Mouse (Mus musculus) ovary, postnatal 10 days (tissue): ENCODE data around the gene Dcn.

Experiments used
- DNase-seq: peaks from one replicate; pipeline ENCODE4 v3.0.0; 2022; ENCODE audit warnings: low spot score

The Dcn gene

DNA sequence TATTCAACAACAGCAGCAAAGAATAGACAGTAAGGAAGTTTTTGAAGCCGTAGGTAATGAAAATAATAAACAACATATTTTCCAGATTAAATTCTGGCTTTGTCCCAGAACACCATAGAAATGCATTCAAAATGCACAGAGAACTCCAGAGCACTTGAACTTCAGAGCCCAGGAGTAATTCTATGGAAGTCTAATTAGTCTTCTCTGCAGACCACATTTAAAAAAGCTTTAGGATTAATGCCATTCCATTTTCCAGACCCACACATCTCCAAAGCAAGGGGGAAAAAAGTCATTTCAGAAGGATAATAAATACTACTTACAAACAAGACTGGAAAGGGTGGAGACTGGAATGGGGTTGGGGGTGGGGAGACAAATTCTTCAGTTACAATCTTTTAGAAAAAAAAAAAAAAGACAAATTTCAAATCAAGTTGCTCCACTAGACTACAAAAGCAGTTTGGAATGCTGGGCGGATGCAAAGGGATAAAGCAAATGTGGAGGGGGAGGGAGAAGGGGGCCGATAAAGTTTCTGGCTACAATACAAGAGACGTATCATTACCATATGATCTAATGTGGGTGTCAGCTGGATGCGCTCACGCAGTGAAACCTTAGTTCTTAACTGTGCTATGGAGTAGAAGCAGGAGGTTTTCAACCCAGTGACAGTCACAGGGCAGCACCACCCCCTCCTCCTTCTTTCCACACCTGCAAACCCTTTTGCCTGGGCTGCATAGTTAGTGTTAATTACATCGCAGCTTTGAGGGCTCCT, at the start of gene Dcn:
Dcn (plus strand) TSS at position 606 of the 763 bp plus-strand sequence.
- no peak for DNase-seq

- DNase-seq = no peak
These were observed 42.7 kb upstream of the Dcn start for GRCm38 (mm10) chr10:97436662-97437061.

DNA sequence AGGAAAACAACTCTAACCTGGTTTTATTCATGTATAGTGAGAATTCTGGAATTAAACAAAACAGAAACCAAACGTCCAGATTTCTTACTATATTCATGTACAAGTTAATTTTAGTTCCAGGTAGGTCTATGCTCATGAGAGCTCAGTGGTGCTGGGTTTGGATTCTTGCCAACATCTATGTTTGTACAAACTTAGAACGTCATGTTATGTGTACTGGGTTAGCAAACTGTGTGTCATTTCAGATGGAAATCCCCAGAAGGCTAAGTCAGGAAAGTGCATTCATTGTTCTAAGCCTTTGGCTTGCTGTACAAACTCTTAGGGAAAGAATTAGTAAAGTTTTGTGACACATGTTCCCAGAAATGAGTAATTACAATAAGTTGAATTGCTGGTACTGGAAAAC, 37.1 kb upstream of the Dcn start:
- no peak for DNase-seq

GRCm38 (mm10) chr10:97446486-97446885, 32.9 kb upstream of the Dcn start:
- no peak for DNase-seq

GRCm38 (mm10) chr10:97452886-97453285, 26.5 kb upstream of the Dcn start:
- DNase-seq = no peak

- DNase-seq = no peak
These were observed 25.9 kb upstream of the Dcn start for GRCm38 (mm10) chr10:97453529-97453928.

DNA sequence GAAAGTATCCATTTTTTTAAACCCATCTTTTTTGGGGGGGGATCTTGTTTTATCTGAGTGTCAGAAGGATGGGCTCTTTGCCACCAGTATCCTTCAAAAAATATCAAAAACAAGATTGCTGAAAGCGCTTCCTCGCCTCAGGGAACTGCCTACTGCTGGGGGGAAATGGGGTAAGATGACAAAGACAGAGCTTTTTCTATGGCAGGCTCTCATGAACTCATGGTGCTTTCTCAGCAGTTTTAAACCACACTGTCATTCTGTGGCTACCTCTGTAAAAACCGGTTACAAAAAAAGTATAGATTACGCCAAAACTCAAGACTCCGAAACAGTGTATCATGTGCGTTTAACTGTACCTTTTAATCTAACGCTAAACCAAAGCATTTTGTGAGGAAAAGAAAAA, 22.4 kb upstream of the Dcn start:
- DNase-seq = no peak

DNA sequence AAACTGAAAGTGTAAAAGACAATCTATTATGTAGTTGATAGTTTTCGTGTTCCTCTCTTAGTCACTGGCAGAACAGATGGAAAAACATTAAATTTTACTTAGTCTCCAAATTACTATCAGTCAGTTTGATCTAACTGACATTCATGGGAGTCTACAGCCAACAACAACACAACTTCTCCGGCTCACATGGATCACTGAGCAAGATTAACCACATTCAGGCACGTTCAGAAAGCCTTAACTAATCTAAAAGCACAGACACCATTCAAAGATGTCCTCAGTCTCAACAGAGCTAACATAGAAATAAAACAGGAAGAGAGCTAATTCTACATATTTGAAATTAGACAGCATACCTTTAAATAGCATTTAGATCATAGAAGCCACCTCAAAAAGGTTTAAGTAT, 12.6 kb upstream of the Dcn start:
- DNase-seq = no peak

GRCm38 (mm10) chr10:97469411-97470140, 9.8 kb upstream of the Dcn start:
- DNase-seq = no peak

DNA sequence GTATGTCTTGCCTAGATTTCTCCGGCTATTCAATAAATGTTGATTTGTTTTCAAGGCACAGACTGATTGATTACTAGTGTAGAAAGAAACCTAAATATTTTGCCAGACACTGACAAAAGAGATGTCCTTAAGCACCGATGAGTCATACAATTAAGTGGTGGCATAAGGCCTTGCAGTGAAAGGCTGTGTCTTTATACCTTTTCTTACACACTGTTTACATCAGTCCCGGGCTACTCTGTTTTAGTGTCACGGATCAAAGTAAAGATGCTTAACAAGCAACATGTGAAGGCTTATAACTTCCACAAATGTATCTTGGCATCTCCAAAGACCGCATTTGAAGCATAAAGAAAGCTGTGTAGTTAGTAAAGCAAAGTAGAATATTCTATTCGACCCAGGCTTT, 3.9 kb upstream of the Dcn start:
- no peak for DNase-seq

- no peak for DNase-seq
These were observed 1.1 kb upstream of the Dcn start for GRCm38 (mm10) chr10:97478259-97478658.

DNA sequence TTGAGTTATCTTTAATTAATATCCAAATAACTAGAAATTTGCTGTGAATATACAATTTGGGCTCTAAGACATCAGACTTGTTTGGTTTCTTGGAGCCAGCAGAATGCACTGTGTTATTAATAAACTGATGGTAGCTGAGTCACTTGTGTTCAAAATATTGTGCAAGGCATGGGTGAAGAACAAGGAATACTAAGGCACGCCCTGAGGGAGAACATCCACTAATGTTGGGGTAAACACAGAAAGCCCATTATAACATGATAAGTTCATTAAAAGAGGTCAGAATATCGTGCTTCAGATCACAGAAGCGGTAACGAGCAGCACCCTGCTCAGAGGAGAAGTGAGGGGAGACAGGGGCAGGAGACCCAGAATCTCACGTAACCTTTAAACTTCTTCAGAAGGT, 2.7 kb downstream of the Dcn start:
- no peak for DNase-seq

DNA sequence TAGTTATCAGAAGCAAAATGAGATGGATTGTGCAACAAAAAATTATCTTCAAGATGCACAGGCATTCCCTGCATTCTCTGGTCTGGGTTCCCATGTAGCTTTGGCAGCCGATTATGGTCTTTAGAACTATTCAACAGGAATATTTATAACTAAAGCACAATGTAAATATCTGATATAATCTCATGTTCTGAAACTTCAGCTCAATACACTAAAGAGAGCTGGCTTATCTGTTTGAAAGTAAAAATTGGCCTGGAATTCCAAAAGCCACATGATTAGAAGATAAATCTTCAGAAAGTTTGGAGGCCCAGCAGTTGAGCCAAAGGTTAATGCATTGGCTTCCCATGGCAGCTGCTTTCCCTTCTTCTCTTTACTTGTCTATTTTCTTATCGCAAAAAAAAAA, 4.6 kb downstream of the Dcn start:
- no peak for DNase-seq

DNA sequence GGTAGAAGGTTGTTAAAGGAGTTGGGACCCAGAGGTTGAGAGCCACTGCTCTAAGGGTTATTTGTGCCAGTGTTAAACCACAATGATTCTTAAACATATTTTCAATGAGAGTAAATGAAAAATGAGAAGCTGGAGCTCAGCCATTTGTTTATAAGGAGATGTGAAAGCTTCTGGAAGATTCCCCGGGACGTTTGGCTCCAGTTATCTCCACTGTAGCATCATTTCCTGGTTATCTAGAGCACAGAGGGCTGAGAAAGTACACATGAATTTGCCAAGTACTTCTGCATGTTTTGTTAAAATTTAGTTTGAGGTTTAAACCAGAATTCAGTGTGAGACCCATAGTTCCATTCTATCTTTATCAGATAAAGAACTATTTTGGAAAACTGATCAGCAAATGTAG, 5.7 kb downstream of the Dcn start:
- DNase-seq = no peak

DNA sequence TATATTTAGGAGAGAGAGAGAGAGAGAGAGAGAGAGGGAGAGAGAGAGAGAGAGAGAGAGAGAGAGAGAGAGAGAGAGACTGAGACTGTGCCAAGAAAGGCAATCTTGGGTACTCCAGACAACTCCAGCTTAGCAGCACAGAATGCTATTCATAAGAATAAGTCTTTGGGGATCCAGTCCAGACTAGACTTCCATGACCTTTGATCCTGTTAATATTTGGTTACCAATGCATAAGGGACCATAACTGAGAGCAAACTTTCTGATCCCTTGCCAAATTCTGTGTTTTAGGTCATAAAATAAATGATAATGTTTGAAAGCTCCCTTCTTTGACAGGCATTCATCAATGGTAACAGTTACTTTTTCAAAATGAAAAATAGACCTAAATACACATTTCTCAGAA, 6.7 kb downstream of the Dcn start:
- no peak for DNase-seq

- no peak for DNase-seq
These were observed 8.0 kb downstream of the Dcn start for GRCm38 (mm10) chr10:97487269-97487989.

- DNase-seq = no peak
These were observed 13.1 kb downstream of the Dcn start for GRCm38 (mm10) chr10:97492367-97492980.

GRCm38 (mm10) chr10:97497646-97498045, 18.2 kb downstream of the Dcn start:
- DNase-seq = no peak

- no peak for DNase-seq
These were observed 44.0 kb downstream of the Dcn start for GRCm38 (mm10) chr10:97523366-97523765.

- DNase-seq = no peak
These were observed 56.3 kb downstream of the Dcn start for GRCm38 (mm10) chr10:97535697-97536096.

GRCm38 (mm10) chr10:97536921-97537320, 57.5 kb downstream of the Dcn start:
- no peak for DNase-seq

DNA sequence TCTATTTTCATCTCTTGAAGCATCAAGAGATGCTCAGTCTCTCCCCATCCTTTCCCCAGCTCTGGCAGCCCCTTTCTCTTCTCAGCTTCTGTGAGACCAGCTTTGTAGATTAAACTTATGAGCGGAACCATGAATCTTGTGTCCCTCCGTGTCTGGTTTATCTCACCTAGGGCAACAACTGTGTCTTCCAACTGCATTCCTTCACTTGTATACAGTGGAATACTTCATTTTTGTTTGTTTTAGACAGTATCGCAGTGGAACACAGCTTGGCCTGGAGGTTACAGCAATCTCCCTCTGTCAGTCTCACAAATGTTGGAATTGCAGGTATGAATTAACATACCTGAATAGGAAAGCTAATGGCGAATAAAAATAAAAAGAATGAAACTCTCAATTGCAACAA, 58.8 kb downstream of the Dcn start:
- no peak for DNase-seq

GRCm38 (mm10) chr10:97547740-97548139, 68.3 kb downstream of the Dcn start:
- DNase-seq = no peak
